Mouse (Mus musculus) kidney, adult 2 months (tissue): ENCODE data around the gene Olah.

Experiments used
- CTCF ChIP-seq: fragments of 200-500 bp; conservative IDR thresholded peaks from 2 replicates; pipeline ENCODE4 v1.5.1; 2011; ENCODE audit warnings: low read depth, mild to moderate bottlenecking, control low read depth, low read length, moderate library complexity, mixed read lengths; ENCODE audit not compliant: insufficient read depth, insufficient read length
- POLR2A ChIP-seq: fragments of 200-500 bp; IDR thresholded peaks from one replicate; pipeline ENCODE4 v1.6.1; 2011; ENCODE audit warnings: low read depth, low read length, control low read depth

DNA sequence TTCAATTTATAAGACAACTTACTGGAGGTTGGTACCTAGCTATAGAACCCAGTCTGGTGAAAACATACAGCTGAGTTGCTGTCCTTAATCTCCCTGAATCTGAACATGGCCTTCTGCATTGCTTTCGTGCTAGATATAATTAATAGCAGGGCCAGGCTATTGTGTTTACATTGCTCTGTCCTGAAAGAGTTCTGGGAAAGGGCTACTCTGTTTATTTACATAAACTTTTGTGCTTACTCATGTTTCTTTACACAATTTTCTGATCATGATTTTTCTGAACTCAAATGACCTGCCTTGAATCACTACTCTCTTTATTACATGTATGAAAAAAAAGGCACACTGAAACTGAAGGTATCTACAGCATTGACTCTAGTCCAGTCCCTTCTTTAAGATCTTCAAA lies 18.7 kb upstream of the Olah start:
- TF ChIP-seq CTCF: no peak
- TF ChIP-seq POLR2A: no peak
